Mouse (Mus musculus): ENCODE results near the gene Lrmda. TPM values are rescaled to one million over a fixed set of nuclear protein-coding genes. Genes with fewer than 3 reads are reported as not detected.

Lrmda gene
- polyA plus RNA-seq, 1 experiment from 2014 or later: not detected

GRCm38 (mm10) chr14:22059348-22059861 is 39.9 kb downstream of the Lrmda start:
- ATAC-seq (ENCODE audit: low FRiP score, low TSS enrichment) (no peak), DNase-seq (no peak)
- H3K9ac ChIP-seq (replicated peaks; ENCODE audit: low read length): no peak overlapping the region
- H3K27ac ChIP-seq (replicated peaks; ENCODE audit: low read depth, low read length): no peak overlapping the region
- H3K4me3 ChIP-seq (replicated peaks; ENCODE audit: low read depth, low read length): no peak overlapping the region
- no peaks in the 10 kb centered on the region for H3K9me3 ChIP-seq (ENCODE audit: control insufficient read depth, low read length)
- no peak overlapping the region for H3K4me2 ChIP-seq (ENCODE audit: low read length)
- H3K36me3 ChIP-seq (ENCODE audit: control insufficient read depth, insufficient read depth, low read length): no peaks in the 10 kb centered on the region
- H3K27me3 ChIP-seq (ENCODE audit: control insufficient read depth, insufficient read depth, low read length): no peaks in the 10 kb centered on the region
- 91% methylated on average over 6 of the region's 6 CpGs for WGBS
- peaks cover 14% of the 10 kb centered on the region; the same call in 1 of the 2 replicates for H3K4me1 ChIP-seq (ENCODE audit: control insufficient read depth, insufficient read depth, low read length)

- ATAC-seq (ENCODE audit: low FRiP score, low TSS enrichment) (no peak), DNase-seq (peak; percentile 61)
- no peak overlapping the region for H3K4me3 ChIP-seq (replicated peaks; ENCODE audit: low read depth, low read length)
- no peaks in the 10 kb centered on the region for H3K36me3 ChIP-seq (ENCODE audit: control insufficient read depth, insufficient read depth, low read length)
- no peaks in the 10 kb centered on the region for H3K9me3 ChIP-seq (ENCODE audit: control insufficient read depth, low read length)
- peaks cover 14% of the 10 kb centered on the region; the same call in 1 of the 2 replicates for H3K4me1 ChIP-seq (ENCODE audit: control insufficient read depth, insufficient read depth, low read length)
- H3K27ac ChIP-seq (replicated peaks; ENCODE audit: low read depth, low read length): 0 out of 2 replicates have a peak overlapping the region, but pooled peaks have one; percentile 1
- H3K4me2 ChIP-seq (ENCODE audit: low read length): no peak overlapping the region
- H3K27me3 ChIP-seq (ENCODE audit: control insufficient read depth, insufficient read depth, low read length): no peaks in the 10 kb centered on the region
- WGBS: 11% methylated on average over 7 of the region's 7 CpGs
- no peak overlapping the region for H3K9ac ChIP-seq (replicated peaks; ENCODE audit: low read length)
Measured at GRCm38 (mm10) chr14:22060787-22061186, 41.3 kb downstream of the Lrmda start.

DNA sequence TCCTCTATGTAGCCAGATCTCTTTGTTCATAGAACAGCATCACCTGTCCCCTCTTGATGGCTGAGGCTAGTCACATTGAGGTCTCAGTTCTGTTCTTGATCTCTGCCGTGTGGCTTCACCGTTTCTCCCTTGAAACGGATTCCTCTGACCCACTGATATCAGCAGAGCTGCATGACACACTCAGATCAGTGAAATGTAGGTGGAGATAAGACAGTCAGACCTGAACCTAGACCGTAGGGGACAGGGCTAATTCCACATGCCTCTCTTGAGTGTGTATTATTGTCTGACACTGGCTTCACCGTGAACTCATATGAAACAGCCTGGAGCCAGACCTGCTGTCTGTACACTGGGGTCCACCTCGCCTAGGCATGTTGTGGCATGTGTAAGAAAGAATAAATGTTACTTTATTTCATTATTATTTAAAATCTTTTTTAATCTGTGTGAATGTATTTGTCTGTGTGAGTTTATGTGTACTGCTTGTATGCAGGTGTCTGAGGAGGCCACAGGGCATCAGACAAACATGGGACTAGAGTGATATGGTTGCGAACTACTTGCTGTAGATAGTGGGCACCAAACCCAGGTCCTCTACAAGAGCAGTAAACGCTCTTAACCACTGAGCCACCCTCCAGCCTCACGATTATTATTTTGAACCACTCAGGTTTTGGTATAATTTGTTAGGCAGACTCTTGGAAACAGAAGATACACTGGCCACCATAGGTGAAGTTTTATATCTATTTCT is 42.8 kb downstream of the Lrmda start:
- DNase-seq (no peak), ATAC-seq (ENCODE audit: low FRiP score, low TSS enrichment) (no peak)
- Histone ChIP-seq H3K4me2 (ENCODE audit: low read length) (no peak overlapping the region), H3K4me1 (ENCODE audit: control insufficient read depth, insufficient read depth, low read length) (peaks cover 14% of the 10 kb centered on the region; the same call in 1 of the 2 replicates), H3K27ac (replicated peaks; ENCODE audit: low read depth, low read length) (no peak overlapping the region), H3K36me3 (ENCODE audit: control insufficient read depth, insufficient read depth, low read length) (no peaks in the 10 kb centered on the region), H3K27me3 (ENCODE audit: control insufficient read depth, insufficient read depth, low read length) (no peaks in the 10 kb centered on the region), H3K4me3 (replicated peaks; ENCODE audit: low read depth, low read length) (no peak overlapping the region), H3K9me3 (ENCODE audit: control insufficient read depth, low read length) (no peaks in the 10 kb centered on the region), H3K9ac (replicated peaks; ENCODE audit: low read length) (no peak overlapping the region)
- 85% methylated on average over 9 of the region's 9 CpGs for WGBS

- no peak overlapping the region for H3K27ac ChIP-seq (replicated peaks; ENCODE audit: low read depth, low read length)
- WGBS: 63% methylated on average over 2 of the region's 2 CpGs
- H3K4me3 ChIP-seq (replicated peaks; ENCODE audit: low read depth, low read length): no peak overlapping the region
- no peak overlapping the region for H3K9ac ChIP-seq (replicated peaks; ENCODE audit: low read length)
- no peak overlapping the region for H3K4me2 ChIP-seq (ENCODE audit: low read length)
- no peak for ATAC-seq (ENCODE audit: low FRiP score, low TSS enrichment)
- H3K9me3 ChIP-seq (ENCODE audit: control insufficient read depth, low read length): no peaks in the 10 kb centered on the region
- no peak for DNase-seq
- peaks cover 3% of the 10 kb centered on the region; the same call in 1 of the 2 replicates for H3K4me1 ChIP-seq (ENCODE audit: control insufficient read depth, insufficient read depth, low read length)
- no peaks in the 10 kb centered on the region for H3K27me3 ChIP-seq (ENCODE audit: control insufficient read depth, insufficient read depth, low read length)
- H3K36me3 ChIP-seq (ENCODE audit: control insufficient read depth, insufficient read depth, low read length): no peaks in the 10 kb centered on the region
Measured at GRCm38 (mm10) chr14:22069169-22069568, 49.7 kb downstream of the Lrmda start.

- Histone ChIP-seq H3K9me3 (ENCODE audit: control insufficient read depth, low read length) (no peaks in the 10 kb centered on the region), H3K9ac (replicated peaks; ENCODE audit: low read length) (no peak overlapping the region), H3K4me2 (ENCODE audit: low read length) (no peak overlapping the region), H3K27me3 (ENCODE audit: control insufficient read depth, insufficient read depth, low read length) (peaks cover 6% of the 10 kb centered on the region; the same call in 1 of the 2 replicates), H3K4me3 (replicated peaks; ENCODE audit: low read depth, low read length) (no peak overlapping the region), H3K27ac (replicated peaks; ENCODE audit: low read depth, low read length) (no peak overlapping the region), H3K36me3 (ENCODE audit: control insufficient read depth, insufficient read depth, low read length) (no peaks in the 10 kb centered on the region), H3K4me1 (ENCODE audit: control insufficient read depth, insufficient read depth, low read length) (peaks cover 6% of the 10 kb centered on the region; the same call in 1 of the 2 replicates)
- ATAC-seq (ENCODE audit: low FRiP score, low TSS enrichment) (no peak), DNase-seq (no peak)
- WGBS: 85% methylated on average over 5 of the region's 5 CpGs
Measured at GRCm38 (mm10) chr14:22073385-22073784, 53.9 kb downstream of the Lrmda start.

GRCm38 (mm10) chr14:22074229-22074628 is 54.7 kb downstream of the Lrmda start:
- no peak overlapping the region for H3K4me3 ChIP-seq (replicated peaks; ENCODE audit: low read depth, low read length)
- no peak for ATAC-seq (ENCODE audit: low FRiP score, low TSS enrichment)
- no peak overlapping the region; the same call in 1 of the 2 replicates for H3K9ac ChIP-seq (replicated peaks; ENCODE audit: low read length)
- H3K27me3 ChIP-seq (ENCODE audit: control insufficient read depth, insufficient read depth, low read length): peaks cover 6% of the 10 kb centered on the region; the same call in 1 of the 2 replicates
- no peak overlapping the region for H3K27ac ChIP-seq (replicated peaks; ENCODE audit: low read depth, low read length)
- peak; percentile 63 for DNase-seq
- no peaks in the 10 kb centered on the region for H3K9me3 ChIP-seq (ENCODE audit: control insufficient read depth, low read length)
- H3K4me1 ChIP-seq (ENCODE audit: control insufficient read depth, insufficient read depth, low read length): peaks cover 6% of the 10 kb centered on the region; the same call in 1 of the 2 replicates
- H3K36me3 ChIP-seq (ENCODE audit: control insufficient read depth, insufficient read depth, low read length): no peaks in the 10 kb centered on the region
- 22% methylated on average over 16 of the region's 16 CpGs for WGBS
- H3K4me2 ChIP-seq (ENCODE audit: low read length): peak overlapping the region; percentile 37

GRCm38 (mm10) chr14:22083931-22084330 is 64.4 kb downstream of the Lrmda start:
- no peak overlapping the region for H3K27ac ChIP-seq (replicated peaks; ENCODE audit: low read depth, low read length)
- DNase-seq (no peak), ATAC-seq (ENCODE audit: low FRiP score, low TSS enrichment) (no peak)

DNA sequence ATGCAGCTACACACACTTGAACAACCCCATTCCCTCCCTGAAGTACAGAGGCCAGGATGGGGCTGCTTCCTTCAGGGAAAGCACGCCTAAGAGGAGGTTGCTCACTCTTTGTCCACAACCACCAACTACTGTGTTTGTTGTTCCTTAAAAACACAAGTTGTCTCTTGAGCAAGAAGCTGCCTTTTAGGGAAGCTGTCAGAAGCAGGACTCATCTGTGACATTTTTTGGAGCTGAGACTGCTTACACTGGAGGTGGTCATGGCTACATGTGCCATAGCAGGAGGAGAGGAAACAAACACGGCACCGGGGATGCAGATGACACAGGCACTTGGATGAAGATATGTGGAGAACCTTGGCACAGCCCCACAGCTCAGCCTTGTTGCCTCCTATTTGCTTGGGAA is 65.9 kb downstream of the Lrmda start:
- 0 out of 2 replicates have a peak, but pooled peaks cover 7% of the 10 kb centered on the region for H3K9me3 ChIP-seq (ENCODE audit: control insufficient read depth, low read length)
- 93% methylated on average over 3 of the region's 3 CpGs for WGBS
- no peaks in the 10 kb centered on the region for H3K4me1 ChIP-seq (ENCODE audit: control insufficient read depth, insufficient read depth, low read length)
- H3K4me3 ChIP-seq (replicated peaks; ENCODE audit: low read depth, low read length): no peak overlapping the region
- H3K36me3 ChIP-seq (ENCODE audit: control insufficient read depth, insufficient read depth, low read length): no peaks in the 10 kb centered on the region
- ATAC-seq (ENCODE audit: low FRiP score, low TSS enrichment): no peak
- no peak overlapping the region for H3K4me2 ChIP-seq (ENCODE audit: low read length)
- H3K27ac ChIP-seq (replicated peaks; ENCODE audit: low read depth, low read length): no peak overlapping the region
- H3K27me3 ChIP-seq (ENCODE audit: control insufficient read depth, insufficient read depth, low read length): no peaks in the 10 kb centered on the region
- no peak for DNase-seq
- H3K9ac ChIP-seq (replicated peaks; ENCODE audit: low read length): no peak overlapping the region

More at GRCm38 (mm10) chr14:22083931-22084330, 64.4 kb downstream of the Lrmda start:
- Histone ChIP-seq H3K4me3 (replicated peaks; ENCODE audit: low read depth, low read length) (no peak overlapping the region), H3K9me3 (ENCODE audit: control insufficient read depth, low read length) (0 out of 2 replicates have a peak, but pooled peaks cover 7% of the 10 kb centered on the region), H3K36me3 (ENCODE audit: control insufficient read depth, insufficient read depth, low read length) (no peaks in the 10 kb centered on the region), H3K27me3 (ENCODE audit: control insufficient read depth, insufficient read depth, low read length) (no peaks in the 10 kb centered on the region), H3K4me2 (ENCODE audit: low read length) (no peak overlapping the region), H3K9ac (replicated peaks; ENCODE audit: low read length) (no peak overlapping the region), H3K4me1 (ENCODE audit: control insufficient read depth, insufficient read depth, low read length) (no peaks in the 10 kb centered on the region)
- 40% methylated on average over 3 of the region's 3 CpGs for WGBS

All from midbrain, embryonic 14.5 days (tissue).